Mouse (Mus musculus) frontal cortex, adult (tissue): ENCODE measurements around the gene Ephb2.

Experiments
- ATAC-seq: cut with Nextera tagmentation; 2 replicates; pipeline ENCODE4 v1.9.2; 2017; ENCODE audit warnings: mild to moderate bottlenecking, moderate library complexity, mixed read lengths; ENCODE audit not compliant: low TSS enrichment

Gene Ephb2

DNA sequence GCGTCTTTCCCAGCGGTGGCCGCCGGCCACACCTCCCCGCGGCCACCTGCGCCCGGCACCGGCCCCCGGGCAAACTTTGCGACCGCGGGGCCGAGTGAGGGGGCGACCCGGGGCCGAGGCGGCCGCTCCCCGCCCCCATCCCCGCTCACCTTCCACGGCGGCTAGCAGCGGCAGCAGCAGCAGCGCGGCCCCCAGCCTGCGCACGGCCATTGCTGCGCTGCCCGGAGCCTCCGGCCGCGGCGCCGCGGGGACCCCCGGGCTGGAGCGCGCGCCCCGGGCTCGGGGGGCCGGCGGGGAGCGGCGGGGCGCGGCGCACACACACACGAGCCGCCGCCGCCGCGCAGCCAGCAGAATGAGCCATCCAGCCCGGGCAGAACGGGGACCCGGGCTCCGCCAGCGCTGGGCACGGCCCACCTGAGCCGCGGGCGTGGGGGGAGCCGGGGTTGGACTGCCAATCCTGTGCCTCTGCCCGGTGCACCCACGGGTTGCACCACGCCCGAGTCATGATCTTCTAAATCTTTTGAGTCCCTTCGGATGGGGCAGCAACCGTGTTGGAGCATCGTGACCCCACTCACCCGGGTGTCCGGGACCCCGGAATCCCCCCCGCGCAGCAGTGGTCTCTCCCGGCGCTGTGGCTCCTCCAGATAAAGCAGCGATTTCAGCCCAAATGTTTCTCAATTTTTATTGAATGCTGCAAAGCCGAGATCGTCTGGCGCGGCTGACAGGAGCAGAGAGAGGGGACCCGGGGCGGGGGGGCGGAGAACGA, at the start of gene Ephb2:
Gene Ephb2 (minus strand): TSS at position 368 of the 766 bp plus-strand sequence.
- peak; percentile 67 for ATAC-seq

DNA sequence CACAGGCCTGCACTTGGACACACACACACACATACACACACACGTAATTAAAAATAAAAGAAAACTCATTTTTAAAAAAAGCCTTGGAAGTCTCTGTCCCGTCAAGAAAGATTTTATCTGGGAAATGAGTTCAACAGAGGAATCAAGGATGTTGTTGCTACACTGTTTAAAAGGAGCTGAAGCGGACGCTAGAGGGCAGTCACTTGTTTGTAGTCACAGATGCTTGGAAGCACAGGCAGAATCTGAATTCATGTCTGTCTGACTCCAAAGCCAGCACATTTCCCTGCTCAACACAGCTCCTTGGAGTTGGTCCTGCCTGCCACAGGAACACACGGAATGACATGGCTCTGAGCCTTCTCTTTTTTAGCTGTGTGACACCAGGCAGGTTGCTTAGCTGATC, 42.8 kb upstream of the Ephb2 start:
- no peak for ATAC-seq

DNA sequence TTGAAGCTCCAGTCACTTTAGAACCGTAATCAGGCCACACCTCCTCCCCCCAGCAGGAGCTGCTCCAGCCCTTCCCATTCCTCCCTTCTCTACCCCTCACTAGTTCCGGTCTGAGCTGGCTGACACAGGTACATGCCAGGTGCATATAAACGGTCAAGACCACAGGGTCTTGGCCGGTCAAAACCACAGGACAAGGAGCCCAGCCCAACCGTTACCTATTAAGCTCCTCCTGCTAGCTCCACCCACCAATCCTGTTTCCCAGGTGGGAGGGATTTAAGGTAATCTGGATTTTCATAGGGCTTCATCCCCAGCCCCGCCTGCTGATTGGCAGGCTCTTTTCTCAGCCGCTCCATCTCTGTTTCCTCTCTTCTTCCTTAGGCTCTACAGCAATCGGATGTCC, 42.4 kb upstream of the Ephb2 start:
- no peak for ATAC-seq

DNA sequence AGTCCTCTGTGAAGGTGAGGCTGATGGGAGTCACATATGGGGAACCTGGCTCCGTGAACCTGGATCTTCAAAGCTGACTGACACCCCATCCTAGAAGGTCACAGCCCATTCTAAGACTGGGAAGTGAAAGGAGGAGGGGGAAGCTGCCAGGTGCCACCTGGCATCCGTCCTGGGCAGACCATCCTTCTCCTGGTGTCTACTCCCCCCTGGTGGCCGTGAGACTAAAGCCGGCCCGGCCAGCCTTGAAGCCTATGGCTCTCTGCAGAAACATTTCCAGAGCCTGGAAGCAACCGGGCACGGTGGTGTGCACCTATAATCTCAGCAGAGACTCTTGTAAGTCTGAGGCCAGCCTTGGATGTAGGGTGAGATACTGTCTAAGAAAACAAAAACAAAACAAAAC, 41.2 kb upstream of the Ephb2 start:
- peak; percentile 62; the same call in 1 of the 2 replicates for ATAC-seq

DNA sequence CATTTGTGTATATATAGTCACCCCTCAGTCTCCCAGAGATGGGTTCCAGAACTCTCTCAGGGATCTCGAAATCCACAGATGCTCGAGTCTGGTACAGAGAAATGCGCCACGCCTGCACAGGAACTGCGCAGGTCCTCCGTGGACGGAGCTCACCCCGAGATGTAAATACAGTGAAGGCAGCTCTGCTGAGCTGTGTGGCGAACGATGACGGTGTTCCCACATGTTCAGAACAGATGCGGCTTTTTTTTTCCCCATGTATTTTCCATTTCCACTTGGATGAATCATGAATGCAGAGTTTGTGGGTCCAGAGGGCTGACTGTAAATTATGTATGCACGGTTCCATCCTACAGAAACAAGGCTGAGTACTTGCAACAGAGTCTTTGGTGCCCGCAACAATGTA, 39.2 kb upstream of the Ephb2 start:
- ATAC-seq, result peak; percentile 55; the same call in 1 of the 2 replicates

DNA sequence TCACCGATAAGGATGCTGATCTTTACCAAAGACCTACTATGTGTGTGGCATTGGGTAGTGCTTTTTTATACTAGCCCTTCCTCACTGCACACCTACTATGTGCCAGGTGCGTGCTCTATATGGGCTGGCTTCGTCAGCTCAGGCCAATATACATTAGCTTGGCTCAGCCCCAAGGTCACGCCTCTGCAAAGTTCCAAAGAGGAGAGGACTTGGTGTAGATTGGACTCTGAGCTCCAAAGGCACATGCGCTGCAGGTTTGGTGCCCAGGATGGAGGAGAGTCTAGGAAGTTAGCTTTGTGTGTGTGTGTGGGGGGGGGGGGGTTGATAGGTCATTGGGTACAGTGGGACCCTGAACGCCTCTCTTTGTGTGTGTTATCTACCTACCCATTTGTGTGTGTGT, 32.6 kb upstream of the Ephb2 start:
- no peak for ATAC-seq

DNA sequence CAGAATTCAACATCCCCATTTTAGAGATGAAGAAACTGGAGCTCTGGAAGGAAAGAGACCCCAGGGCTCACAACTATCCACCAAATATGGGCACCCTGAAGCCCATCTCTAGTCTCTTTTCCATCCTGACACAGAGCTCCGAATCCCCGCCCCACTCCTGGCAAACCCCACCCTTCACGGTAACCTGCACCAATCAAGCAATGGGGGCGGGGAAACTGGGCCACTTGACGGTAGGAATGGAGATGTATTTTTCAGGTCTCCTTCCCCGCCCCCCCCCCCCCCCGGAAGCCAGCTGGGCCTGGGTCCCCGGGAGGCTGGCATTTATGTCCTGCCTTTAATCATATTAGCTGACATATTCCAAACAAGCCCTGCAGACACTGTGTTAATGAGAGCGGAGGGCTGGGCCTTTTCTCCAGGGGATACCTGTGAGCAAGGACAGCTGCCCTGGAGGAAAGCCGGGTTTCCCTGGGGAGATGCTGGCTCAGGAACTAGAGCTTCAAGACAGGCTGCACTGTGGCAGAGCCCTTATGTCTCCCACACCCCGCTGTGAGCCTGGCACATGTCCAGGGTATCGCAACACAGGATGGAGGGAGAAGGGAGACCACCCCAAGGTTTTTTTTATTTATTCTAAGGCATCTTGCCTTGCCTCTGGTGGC, 32.0 kb upstream of the Ephb2 start:
- ATAC-seq, result no peak

DNA sequence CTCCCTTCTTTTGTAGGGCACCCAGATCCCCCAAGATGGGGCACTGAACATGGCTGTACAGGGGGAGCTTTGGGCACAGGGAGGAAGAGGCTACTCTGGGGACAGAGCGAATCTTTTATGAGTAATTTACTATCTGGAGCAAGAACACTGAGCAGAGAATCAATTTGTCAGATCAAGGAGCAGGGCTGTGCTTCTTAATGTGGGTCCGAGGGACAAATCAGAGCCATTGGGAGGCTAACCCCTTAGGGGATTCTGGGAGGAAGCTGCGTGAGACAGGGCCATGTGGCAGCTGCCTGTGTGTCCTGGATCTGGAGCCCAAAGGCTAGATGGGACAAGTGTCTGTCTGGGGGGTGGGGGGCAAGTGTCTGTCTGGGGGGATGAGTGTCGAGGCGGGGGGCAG, 29.7 kb upstream of the Ephb2 start:
- no peak for ATAC-seq

DNA sequence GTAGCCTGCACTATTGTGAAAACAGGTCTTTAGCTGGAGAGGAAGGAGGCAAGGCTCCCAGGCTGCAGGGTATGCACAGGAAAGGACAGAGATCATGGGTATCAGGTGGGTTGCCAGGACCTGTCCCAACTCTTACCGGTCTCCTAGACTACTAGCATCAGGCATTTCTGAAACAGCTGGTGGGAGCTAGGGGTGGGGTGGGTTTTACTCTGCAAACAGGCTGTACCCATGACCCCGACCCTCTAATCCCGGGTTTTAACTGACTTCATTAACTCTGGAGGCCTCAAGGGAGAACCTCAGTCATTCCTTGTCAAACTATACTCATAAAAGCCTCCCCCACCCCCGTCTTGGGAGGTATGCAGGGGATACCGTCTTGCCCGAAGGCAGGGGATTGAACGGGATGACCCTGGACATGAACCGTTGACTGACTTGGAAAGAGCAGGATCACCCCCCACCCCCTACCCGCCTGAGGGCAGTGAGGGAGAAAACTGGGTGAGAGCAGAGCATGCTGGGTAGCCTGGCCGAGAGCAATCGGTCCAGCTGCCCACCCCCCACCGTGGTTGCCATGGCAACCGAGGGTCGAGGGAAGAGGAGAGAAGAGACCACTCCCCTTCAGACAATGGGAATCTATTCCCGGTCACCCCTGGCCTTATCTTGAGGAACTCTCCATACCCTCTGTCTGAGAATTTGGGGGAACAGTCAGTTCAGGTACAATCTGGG, 29.1 kb upstream of the Ephb2 start:
- no peak for ATAC-seq

DNA sequence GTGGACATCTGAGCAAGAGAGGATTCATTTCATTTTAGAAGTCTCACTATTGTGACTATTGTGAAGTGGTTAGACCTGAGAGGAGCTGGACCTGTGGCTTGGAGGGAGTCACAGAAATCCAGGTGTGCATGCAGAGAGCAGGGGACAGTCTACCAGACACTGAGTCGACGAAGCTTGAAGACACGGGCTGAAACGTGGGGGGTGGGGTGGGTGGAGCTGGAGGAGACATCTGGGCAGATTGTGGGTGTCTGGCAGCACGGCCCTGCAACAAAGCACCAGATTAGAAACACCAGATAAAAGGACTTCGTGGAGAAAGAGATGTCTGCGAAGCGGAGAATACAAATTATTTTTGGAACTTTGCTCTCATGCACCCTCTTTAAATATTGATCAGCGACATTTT, 27.7 kb upstream of the Ephb2 start:
- ATAC-seq, result peak; percentile 31; the same call in 1 of the 2 replicates

DNA sequence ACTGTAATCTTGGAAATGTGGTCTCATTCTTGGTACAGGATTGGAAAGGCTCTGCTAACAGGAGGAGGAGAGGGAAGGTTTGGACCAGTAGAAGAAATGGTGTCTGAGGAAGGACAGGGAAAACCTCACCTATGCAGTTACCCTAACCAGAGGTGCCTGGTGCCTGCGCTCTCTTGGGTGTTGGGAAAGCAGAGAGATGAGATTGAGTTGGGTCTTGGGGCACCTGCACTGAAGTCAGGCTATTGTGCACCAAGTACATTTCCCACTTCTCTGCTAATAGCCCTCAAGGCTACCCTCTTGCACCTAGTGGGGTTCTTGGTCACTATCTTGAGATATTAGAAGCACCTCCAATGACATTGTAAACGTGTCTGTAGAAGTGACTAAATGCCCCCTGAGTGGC, 26.6 kb upstream of the Ephb2 start:
- ATAC-seq, result no peak

DNA sequence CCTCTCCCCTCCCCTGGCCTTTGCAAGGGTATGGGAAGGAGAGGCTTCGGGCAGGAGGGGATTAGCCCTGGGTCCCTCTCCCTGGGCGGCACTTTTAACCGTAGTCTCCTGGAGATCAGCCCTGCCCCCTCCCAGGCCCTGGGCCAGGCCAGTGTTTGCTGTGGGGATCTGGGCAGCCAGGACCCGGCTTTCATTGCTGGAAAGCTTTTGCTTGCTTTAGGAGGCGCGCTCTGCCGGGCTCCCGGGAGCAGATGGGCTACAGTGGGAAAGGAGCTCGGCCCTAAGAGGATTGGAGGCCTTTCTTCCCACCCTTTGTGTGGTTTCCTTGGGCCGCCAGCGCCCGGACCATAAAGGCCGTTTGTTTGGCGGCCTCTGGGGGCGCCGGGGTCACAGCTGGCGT, 26.0 kb upstream of the Ephb2 start:
- ATAC-seq, result no peak

DNA sequence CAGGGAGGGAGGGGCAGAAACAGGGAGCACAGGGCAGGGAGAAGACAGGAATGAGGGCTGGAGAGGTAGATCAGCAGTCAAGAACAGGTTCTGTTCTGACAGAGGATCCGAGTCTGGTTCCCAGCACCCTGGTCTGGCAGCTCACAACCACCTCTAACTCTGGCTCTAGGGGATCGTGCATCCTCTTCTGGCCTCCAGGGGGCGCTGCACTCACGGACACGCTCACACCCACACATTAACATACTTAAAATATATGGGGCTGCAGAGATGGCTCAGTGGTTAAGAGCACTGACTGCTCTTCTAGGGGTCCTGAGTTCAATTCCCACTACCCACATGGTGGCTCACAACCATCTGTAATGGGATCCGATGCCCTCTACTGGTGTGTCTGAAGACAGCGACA, 24.2 kb upstream of the Ephb2 start:
- ATAC-seq, result no peak

DNA sequence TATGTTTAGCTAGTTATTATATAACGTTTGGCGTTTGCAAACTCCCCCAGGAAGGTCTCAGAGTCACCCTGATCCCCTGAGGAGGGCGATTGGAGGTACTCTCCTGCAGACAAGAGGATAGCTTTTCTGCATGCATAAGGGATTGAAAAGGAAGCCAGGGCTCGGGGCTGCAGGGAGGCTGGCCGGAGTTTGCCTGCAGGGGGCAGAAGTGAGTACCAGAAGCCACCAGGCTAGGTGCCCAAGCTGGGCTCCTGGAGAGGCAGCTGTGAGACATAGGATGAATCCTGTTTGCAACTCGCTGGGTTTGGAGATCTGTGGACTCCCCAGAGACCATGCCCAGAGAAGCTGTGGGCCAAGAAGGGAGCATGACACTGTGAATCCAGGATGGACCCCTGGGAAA, 19.3 kb upstream of the Ephb2 start:
- peak; percentile 72; the same call in 1 of the 2 replicates for ATAC-seq

DNA sequence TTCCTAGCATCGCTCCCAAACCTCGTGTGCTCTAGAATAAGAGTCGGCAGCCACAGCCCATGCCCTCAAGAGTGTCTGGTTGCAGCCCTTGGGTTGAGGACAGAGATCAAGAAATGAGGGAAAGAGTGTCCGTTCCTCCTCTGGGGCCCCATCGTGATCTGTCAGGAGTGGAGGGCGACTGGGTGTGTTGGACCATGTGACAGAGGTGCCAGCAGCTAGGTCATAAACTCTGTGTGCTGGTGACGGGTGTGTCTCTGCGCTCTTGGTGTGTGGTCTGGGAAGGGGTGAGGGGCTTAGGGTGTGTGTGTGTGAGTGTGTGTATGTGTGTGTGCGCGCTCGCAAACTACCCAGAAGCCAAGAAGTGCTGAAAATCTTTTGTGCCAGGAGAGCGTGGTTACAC, 17.2 kb upstream of the Ephb2 start:
- no peak for ATAC-seq

DNA sequence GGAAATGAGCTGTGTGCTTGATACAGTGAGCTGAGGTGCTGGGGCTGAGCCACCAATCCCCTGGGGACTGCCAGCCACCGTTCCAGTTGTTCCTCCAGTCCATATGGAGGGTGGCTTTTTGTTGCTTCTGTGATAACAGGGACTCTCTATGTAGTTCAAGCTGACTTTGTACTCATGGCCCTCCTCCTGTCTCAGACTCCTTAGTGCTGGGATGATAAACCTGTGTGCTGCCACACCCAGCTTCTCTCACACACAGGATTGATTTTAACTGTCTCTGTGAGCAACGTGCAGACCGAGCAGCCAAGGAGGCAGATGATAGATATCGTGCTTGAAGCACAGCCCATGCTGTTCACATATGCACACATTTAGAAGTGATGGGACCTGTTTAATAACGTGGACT, 16.3 kb upstream of the Ephb2 start:
- no peak for ATAC-seq

DNA sequence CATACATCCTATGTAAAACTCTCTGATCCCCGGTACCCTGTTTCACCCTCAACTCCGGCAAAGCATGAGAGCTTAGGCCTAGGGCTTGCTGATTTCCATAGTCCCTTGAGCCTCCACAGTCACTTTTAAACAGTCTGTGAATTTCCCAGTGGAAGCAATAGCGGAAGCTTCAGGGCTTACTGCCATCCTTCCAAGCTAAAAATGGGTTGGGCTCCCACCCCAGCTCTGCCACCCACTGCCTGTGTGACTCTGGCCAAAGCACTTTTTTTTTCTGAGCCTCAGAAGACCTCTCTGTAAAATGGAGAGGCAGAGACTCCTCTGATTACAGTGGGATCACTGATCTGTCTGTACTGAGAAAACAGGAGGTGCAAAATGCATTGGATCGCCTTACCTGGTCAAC, 12.8 kb upstream of the Ephb2 start:
- ATAC-seq, result peak; percentile 97

DNA sequence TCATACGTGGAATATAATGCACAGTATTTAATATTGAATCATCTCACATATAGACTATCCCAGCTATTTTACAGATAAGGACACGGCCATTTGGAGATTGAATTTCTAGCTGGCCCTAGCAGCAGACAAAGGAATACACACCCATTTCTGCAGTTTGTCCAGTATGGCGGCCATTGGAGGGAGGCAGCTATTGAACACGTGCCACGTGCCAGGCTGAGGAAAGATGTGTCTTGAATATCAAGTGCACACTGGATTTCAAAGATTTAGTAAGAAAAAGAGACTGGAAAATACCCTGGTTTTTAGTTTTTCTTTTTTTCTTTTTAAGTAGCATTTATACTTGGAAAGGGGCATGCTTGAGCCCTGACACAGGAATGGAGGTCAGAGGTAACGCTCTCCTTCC, 11.4 kb upstream of the Ephb2 start:
- no peak for ATAC-seq

DNA sequence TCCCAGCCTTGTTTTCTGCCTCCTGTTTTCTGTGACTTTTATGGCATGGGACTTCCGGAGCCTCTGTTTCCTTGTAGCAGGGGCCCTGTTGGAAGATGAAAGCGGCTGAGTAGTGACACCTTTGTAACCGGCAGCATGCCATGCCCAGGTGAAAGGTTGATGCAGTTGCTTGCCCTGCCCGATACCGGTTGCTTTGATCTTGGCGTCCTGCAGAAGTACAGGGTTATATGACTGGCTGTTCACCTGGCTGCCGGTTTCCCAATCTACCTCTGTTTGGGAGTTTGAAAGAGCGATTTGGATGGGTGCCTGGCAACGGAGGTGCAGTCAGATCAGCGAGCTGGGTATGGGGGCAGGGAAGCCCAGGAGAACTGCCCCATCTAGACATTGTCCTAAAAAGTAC, 7.0 kb upstream of the Ephb2 start:
- no peak for ATAC-seq

DNA sequence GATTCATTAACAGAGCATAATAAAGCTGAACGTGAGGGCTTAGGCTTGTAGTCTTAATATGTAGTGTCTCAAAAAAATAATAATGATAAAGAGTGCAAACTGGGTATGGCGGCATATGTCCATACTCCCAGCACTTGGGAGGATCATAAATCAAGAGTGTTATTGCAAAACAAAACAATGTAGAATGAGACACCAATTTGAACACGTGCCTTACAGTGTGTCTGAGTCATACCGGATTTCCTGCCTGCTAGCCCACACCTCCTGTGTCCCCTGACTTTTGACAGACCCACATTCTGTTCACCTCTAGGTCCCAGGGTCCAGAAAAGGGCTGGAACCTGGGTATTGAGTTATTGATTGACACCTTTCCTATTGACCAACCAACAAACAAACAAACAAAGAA, 6.2 kb upstream of the Ephb2 start:
- no peak for ATAC-seq

DNA sequence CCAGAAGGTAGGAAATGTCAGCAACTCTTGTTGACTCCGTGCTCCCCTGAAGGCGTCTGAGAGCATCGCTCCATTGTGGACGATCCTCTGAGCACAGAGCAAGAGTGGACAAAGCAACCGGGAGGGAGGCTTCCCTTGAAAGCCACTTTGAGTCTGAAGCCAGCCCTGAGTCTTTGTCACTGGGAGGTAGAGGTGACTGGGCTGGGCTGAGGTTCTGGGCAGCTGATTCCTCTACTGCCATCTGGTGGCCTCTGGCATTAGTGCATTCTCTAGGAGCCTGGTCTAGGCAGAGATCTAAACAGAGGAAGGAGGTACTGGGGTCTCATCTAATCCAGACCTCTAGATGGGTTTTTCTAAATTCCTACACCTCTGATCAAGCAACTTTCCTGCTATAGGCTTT, 5.3 kb upstream of the Ephb2 start:
- ATAC-seq, result peak; percentile 61; the same call in 1 of the 2 replicates

DNA sequence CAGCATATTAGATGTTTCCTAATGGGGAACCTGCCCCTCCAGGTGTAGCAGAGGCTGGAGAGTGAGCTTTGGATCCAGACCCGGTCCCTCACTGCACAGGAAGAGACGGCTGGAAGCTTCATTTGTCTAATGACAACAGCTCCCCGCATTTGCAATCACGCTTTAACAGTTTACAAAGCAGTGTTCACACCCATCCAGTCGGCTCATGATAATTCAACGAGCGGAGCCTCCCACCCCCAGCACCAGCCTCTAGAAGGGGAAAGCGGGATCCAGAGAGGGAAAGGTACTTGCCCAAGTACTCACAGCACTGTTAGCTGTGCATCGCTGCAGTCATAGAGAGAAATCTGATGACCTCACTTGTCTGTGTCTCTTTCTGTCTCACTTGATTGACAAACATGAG, 2.7 kb upstream of the Ephb2 start:
- no peak for ATAC-seq

DNA sequence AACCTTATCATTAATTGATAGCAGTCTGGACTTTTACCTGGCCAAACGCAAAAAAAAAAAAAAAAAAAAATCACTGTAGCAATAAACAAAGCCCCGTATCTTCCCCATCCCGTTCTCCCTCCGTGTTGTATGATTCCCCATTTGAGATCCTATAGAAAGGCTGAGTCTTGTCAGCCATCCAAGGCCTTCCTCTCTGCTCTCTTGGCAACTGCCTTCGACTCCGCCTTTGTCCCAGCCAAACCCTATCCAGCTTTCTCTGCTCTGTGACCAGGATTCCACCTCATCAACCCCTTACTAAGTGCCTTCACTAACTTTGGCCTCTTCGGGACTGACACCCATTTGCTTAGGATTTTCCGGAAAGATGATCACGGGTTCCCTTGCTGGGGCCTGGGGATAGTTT, 2.2 kb upstream of the Ephb2 start:
- ATAC-seq, result no peak
